Mouse (Mus musculus) brain, adult 2 months (tissue): ENCODE results near the gene Naa35.
"Not testable (repeated sequence)": the region's sequence is repeated elsewhere in the genome, so short reads cannot be mapped to it uniquely, and the experiment has no call there.

Source experiments
- DNase-seq: peaks from one replicate; pipeline ENCODE4 v3.0.0; 2011; ENCODE audit warnings: low read depth, low spot score

The Naa35 gene

GRCm38 (mm10) chr13:59572549-59572948 is 12.5 kb upstream of the Naa35 start:
- peak; percentile 95 for DNase-seq

- DNase-seq, result no peak
Observed at GRCm38 (mm10) chr13:59580954-59581353, 4.1 kb upstream of the Naa35 start.

DNA sequence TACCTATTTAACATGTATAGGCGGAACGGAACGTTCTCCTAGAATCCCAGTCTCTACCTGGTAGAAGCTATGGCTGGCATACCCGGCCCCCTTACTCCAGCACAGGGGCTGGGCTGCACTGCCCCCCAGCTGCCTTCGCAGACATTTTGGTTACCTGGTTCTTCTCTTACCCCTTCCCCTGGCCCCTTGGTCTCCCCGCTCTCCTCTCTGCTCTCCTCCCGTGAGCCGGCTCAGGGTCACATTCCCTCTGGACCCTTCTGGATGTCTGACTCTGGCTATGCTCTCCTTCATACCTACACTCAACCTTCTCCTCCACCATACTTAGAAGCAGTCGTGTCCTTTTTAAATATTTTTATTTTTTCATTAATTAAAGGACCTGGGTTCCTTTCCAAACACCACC is 578 bp upstream of the Naa35 start:
- DNase-seq, result peak; percentile 67

GRCm38 (mm10) chr13:59585648-59586005 is 568 bp downstream of the Naa35 start:
- peak; percentile 33 for DNase-seq

DNA sequence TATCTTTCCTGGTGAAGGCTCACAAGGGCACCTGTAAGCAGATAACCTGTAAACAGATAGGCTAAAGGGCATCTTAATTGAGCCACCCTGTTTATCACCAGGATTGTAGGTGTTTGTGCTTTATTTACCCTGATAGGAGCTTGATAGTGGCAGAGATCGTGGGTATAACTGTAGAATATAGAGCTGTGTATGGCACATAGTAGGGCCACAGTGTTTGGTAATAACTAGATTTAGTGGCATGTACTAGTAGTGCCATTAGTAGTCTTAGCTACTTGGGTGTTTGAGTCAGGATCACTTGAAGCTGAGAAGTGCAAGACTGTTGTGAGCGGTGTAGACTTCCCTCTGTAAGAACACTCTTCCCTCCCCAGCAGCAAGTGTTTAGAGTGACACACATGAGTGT is 2.1 kb downstream of the Naa35 start:
- DNase-seq, result no peak

DNA sequence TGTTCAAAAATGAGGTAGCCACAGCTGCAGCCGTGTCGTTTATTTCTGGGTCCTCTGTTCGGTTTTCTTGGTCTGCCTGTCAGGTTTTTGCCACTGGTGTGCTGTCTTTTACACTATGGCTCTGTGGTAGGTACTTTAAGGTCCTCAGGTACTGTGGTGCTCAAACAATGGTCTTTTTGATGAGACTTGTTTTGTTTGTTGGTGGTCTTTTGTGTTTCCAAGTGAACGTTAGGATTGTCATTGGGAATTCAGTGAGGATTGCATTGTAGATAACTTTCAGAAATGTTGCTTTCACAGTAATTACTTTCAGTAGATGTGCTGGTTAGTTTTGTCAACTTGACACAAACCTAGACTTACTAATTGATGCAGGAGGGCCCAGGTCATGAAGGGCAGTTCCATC is 4.6 kb downstream of the Naa35 start:
- no peak for DNase-seq

GRCm38 (mm10) chr13:59590691-59591090 is 5.6 kb downstream of the Naa35 start:
- DNase-seq, result no peak

GRCm38 (mm10) chr13:59592058-59592457 is 7.0 kb downstream of the Naa35 start:
- not testable (repeated sequence) for DNase-seq

GRCm38 (mm10) chr13:59592630-59593029 is 7.6 kb downstream of the Naa35 start:
- no peak for DNase-seq

- no peak for DNase-seq
Observed at GRCm38 (mm10) chr13:59603096-59603495, 18.0 kb downstream of the Naa35 start.

DNA sequence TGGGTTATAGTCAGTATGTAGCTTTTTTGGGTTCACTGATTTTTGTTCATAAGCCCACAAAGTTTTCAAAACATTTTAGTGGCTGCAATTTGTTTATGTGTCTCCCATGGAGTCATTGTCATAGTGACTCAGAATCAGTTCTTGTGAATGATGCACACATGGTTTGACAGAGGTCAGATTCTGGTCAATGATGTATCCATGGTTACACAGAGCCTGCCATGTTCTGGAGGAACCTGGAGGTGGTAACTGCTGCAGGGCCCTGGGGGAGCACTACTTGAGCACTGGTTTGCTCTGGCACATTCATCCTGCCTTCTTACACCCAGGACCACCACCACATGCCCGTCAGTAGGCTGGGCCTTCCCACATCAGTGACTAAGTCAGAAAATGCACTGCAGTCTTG is 19.5 kb downstream of the Naa35 start:
- no peak for DNase-seq

DNA sequence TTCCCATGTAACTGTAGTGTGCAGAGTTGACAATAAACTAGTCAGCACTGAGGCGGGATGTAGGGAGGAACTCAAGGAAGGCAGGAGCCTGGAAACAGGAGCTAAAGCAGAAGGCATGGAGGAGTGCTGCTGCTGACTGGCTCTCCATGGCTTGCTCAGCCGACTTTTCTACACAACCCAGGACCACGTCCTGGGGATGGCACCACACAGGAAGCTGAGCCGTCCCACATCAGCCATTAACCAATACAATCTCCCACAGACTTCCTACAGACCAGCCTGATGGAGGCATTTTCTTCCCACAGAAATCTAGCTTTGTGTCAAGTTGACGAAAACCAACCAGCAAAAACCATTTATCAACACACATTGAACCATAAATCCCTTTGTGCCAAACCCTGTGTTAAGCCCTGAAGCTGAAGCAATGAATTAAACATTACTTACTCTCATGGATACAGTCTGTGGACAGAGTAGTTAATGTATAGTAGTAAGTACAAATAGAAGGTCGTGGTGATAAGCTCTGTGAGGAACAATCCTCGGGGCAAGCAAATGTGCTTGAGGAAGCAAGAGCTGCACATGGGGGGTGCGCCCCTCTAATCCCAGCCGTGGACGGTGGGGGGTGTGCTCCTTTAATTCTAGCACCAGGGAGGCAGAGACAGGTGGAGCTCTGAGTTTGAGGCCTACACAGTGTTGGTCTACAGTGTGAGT is 20.3 kb downstream of the Naa35 start:
- no peak for DNase-seq

DNA sequence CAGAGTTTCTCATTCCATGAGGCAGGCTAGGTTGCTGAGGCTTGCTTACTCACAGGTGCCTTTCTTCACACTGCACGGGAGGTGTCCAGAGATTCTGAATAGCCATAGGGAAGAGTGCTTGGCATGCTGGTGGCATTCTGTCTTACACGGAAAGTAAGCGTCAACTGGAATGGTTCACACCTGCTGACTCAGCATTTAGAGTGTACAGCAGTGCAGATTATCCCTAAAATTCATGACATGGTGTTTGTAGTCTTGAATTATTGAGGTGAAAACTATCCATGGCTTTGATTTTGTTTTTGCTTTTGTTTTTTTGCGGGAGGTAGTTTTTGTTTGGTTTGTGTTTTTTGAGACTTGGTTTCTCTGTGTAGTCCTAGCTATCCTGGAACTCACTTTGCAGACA is 24.8 kb downstream of the Naa35 start:
- no peak for DNase-seq

- no peak for DNase-seq
Observed at GRCm38 (mm10) chr13:59610437-59610836, 25.4 kb downstream of the Naa35 start.

DNA sequence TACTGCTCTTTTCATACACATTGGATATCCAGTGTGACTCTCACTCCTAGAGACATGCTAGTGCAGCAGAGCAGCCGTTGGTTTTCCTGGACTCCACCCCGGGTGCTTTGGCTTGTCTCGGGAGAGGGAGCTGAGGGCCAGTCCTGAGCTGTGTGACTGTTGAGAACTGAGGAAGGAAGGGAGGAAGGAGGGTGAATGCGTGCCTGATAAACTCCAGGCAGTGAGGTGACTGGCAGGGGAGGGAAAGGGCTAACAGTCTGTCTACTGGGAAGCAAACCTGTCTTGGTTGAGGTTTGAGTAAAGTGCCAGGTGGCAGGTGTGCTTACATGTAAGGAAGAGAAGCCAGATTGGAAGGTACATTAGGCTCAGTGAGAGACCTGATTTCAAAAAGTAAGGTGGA is 28.8 kb downstream of the Naa35 start:
- no peak for DNase-seq

- DNase-seq, result no peak
Observed at GRCm38 (mm10) chr13:59615152-59615551, 30.1 kb downstream of the Naa35 start.

- DNase-seq, result no peak
Observed at GRCm38 (mm10) chr13:59615554-59615953, 30.5 kb downstream of the Naa35 start.

DNA sequence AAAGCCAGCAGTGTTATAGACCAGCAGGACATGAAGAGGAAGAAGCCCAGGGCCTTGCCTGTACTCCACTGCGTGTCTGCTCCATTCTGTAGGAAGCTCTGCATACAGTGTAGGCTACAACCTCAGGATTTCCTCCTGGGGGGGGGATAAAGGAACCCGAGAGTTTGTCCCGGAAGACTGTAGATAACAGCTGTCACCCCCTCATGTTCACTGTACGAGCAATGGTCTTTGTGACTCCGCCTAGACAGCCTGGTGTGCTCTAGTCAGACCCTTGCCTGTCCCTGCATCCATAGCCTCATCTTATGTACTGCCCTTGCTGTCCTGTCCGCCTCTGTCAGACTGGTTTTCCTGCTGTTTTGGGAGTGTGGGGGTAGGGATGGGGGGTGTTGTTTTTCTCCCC is 33.4 kb downstream of the Naa35 start:
- DNase-seq, result no peak

- DNase-seq, result no peak
Observed at GRCm38 (mm10) chr13:59621643-59622489, 36.8 kb downstream of the Naa35 start.

GRCm38 (mm10) chr13:59624389-59624788 is 39.3 kb downstream of the Naa35 start:
- DNase-seq, result no peak

- peak; percentile 39 for DNase-seq
Observed at GRCm38 (mm10) chr13:59624903-59625302, 39.8 kb downstream of the Naa35 start.

DNA sequence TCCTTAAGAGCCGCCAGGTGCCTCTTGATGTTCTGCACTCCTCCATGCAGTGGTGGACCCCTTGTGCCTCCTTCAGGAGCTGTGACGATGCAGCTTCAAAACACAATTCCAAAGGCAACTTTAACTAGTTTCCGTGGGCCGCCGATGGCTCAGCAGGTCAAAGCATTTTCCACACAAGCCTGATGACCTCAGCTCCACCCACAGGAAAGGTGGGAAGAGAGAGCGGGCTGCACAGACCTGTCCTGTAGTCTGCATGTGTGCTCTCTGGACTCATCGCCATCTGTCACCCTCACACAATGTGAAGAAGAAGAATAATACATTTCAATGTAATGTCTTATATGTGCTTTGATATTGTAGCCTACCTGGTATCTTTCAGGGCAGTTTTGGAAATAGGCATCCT is 41.7 kb downstream of the Naa35 start:
- peak; percentile 84 for DNase-seq

DNA sequence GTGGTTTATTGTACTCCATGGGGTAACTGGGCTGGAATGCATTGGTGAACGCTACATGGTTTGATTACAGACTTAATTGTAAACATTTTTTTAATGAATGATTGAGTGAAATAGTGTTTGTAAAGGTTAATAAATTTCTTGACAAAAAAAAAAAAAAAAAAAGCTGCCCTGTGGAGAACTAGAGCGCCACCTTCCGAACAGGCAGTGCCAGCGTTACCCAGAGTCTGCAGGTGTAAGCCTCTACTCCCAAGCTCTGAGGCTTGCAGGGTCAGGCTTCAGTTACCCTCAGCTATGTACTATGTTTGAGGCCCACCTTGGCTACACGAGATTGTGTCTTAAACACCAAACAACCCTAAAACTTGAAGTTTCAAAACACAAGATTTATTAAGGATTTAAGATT is 49.6 kb downstream of the Naa35 start:
- no peak for DNase-seq
